Mouse (Mus musculus): ENCODE results near the gene Cd83. TPM values are rescaled to one million over a fixed set of nuclear protein-coding genes. Genes with fewer than 3 reads are reported as not detected.
A peak's percentile ranks its signal among the peaks of the same experiment; 100 is the strongest.

Gene Cd83
- total RNA-seq, 1 experiment, result 0.76 TPM

- no peak for DNase-seq (ENCODE audit: low read depth, low spot score)
- TF ChIP-seq ZC3H11A (IDR thresholded peaks at IDR 0.05; ENCODE audit: borderline replicate concordance, low read depth, low read length) (no peak), CHD2 (IDR thresholded peaks at IDR 0.05; ENCODE audit: low read depth, low read length) (no peak), MAFK (IDR thresholded peaks at IDR 0.05; ENCODE audit: insufficient read depth, low read depth, low read length) (no peak), HCFC1 (IDR thresholded peaks at IDR 0.05; ENCODE audit: borderline replicate concordance, insufficient read depth, low read length) (no peak), ZNF384 (IDR thresholded peaks at IDR 0.05; ENCODE audit: low read depth, low read length) (no peak)
- Histone ChIP-seq H3K4me3 (ENCODE audit: insufficient read depth in 1 of 2, low read depth in 1 of 2, low read length in 2 of 2, poor library complexity in 1 of 2, severe bottlenecking in 1 of 2) (no peak overlapping the region), H3K9ac (ENCODE audit: insufficient read depth, low read depth, low read length, poor library complexity, severe bottlenecking) (no peak overlapping the region), H3K9me3 (ENCODE audit: control insufficient read depth, insufficient read depth, low read depth, low read length) (no peaks in the 10 kb centered on the region), H3K4me1 (ENCODE audit: control insufficient read depth in 2 of 2, insufficient read depth in 2 of 2, low read length in 2 of 2, poor library complexity in 1 of 2) (no peaks in the 10 kb centered on the region), H3K27ac (ENCODE audit: insufficient read depth, low read depth, low read length, poor library complexity, severe bottlenecking) (no peak overlapping the region), H3K36me3 (ENCODE audit: control insufficient read depth, insufficient read depth, low read length, poor library complexity, severe bottlenecking) (no peaks in the 10 kb centered on the region)
- in situ Hi-C loops (cut with MboI; ENCODE audit: low sequenced_read_pairs in 2 of 2, unreplicated experiment in 2 of 2), result no loop called here
These were observed 46.5 kb downstream of the Cd83 start for GRCm38 (mm10) chr13:43830892-43831673.

GRCm38 (mm10) chr13:43832731-43833130 lies 48.2 kb downstream of the Cd83 start:
- no peak for DNase-seq (ENCODE audit: low read depth, low spot score)
- Histone ChIP-seq H3K9ac (ENCODE audit: insufficient read depth, low read depth, low read length, poor library complexity, severe bottlenecking) (no peak overlapping the region), H3K4me3 (ENCODE audit: insufficient read depth in 1 of 2, low read depth in 1 of 2, low read length in 2 of 2, poor library complexity in 1 of 2, severe bottlenecking in 1 of 2) (no peak overlapping the region), H3K4me1 (ENCODE audit: control insufficient read depth in 2 of 2, insufficient read depth in 2 of 2, low read length in 2 of 2, poor library complexity in 1 of 2) (no peaks in the 10 kb centered on the region), H3K36me3 (ENCODE audit: control insufficient read depth, insufficient read depth, low read length, poor library complexity, severe bottlenecking) (no peaks in the 10 kb centered on the region), H3K27ac (ENCODE audit: insufficient read depth, low read depth, low read length, poor library complexity, severe bottlenecking) (no peak overlapping the region), H3K9me3 (ENCODE audit: control insufficient read depth, insufficient read depth, low read depth, low read length) (no peaks in the 10 kb centered on the region)
- TF ChIP-seq ZC3H11A (IDR thresholded peaks at IDR 0.05; ENCODE audit: borderline replicate concordance, low read depth, low read length), result no peak
- no peak for TF ChIP-seq ZNF384 (IDR thresholded peaks at IDR 0.05; ENCODE audit: low read depth, low read length)
- TF ChIP-seq HCFC1 (IDR thresholded peaks at IDR 0.05; ENCODE audit: borderline replicate concordance, insufficient read depth, low read length), result no peak
- TF ChIP-seq CHD2 (IDR thresholded peaks at IDR 0.05; ENCODE audit: low read depth, low read length), result no peak
- no peak for TF ChIP-seq MAFK (IDR thresholded peaks at IDR 0.05; ENCODE audit: insufficient read depth, low read depth, low read length)
- in situ Hi-C loops (cut with MboI; ENCODE audit: low sequenced_read_pairs in 2 of 2, unreplicated experiment in 2 of 2), result no loop called here

GRCm38 (mm10) chr13:43836376-43836775 lies 51.8 kb downstream of the Cd83 start:
- DNase-seq (ENCODE audit: low read depth, low spot score), result no peak
- no peaks in the 10 kb centered on the region for H3K36me3 ChIP-seq (ENCODE audit: control insufficient read depth, insufficient read depth, low read length, poor library complexity, severe bottlenecking)
- TF ChIP-seq HCFC1 (IDR thresholded peaks at IDR 0.05; ENCODE audit: borderline replicate concordance, insufficient read depth, low read length) (no peak), CHD2 (IDR thresholded peaks at IDR 0.05; ENCODE audit: low read depth, low read length) (no peak), ZC3H11A (IDR thresholded peaks at IDR 0.05; ENCODE audit: borderline replicate concordance, low read depth, low read length) (no peak), ZNF384 (IDR thresholded peaks at IDR 0.05; ENCODE audit: low read depth, low read length) (no peak), MAFK (IDR thresholded peaks at IDR 0.05; ENCODE audit: insufficient read depth, low read depth, low read length) (no peak)
- no peaks in the 10 kb centered on the region for H3K9me3 ChIP-seq (ENCODE audit: control insufficient read depth, insufficient read depth, low read depth, low read length)
- in situ Hi-C loops (cut with MboI; ENCODE audit: low sequenced_read_pairs in 2 of 2, unreplicated experiment in 2 of 2), result no loop called here
- H3K4me1 ChIP-seq (ENCODE audit: control insufficient read depth in 2 of 2, insufficient read depth in 2 of 2, low read length in 2 of 2, poor library complexity in 1 of 2), result no peaks in the 10 kb centered on the region
- H3K4me3 ChIP-seq (ENCODE audit: insufficient read depth in 1 of 2, low read depth in 1 of 2, low read length in 2 of 2, poor library complexity in 1 of 2, severe bottlenecking in 1 of 2), result no peak overlapping the region
- no peak overlapping the region for H3K27ac ChIP-seq (ENCODE audit: insufficient read depth, low read depth, low read length, poor library complexity, severe bottlenecking)
- H3K9ac ChIP-seq (ENCODE audit: insufficient read depth, low read depth, low read length, poor library complexity, severe bottlenecking), result no peak overlapping the region

GRCm38 (mm10) chr13:43837812-43838211 lies 53.2 kb downstream of the Cd83 start:
- peak; percentile 33 for DNase-seq (ENCODE audit: low read depth, low spot score)
- TF ChIP-seq HCFC1 (IDR thresholded peaks at IDR 0.05; ENCODE audit: borderline replicate concordance, insufficient read depth, low read length), result no peak
- TF ChIP-seq ZC3H11A (IDR thresholded peaks at IDR 0.05; ENCODE audit: borderline replicate concordance, low read depth, low read length), result no peak
- no peak for TF ChIP-seq CHD2 (IDR thresholded peaks at IDR 0.05; ENCODE audit: low read depth, low read length)
- no peak for TF ChIP-seq MAFK (IDR thresholded peaks at IDR 0.05; ENCODE audit: insufficient read depth, low read depth, low read length)
- TF ChIP-seq ZNF384 (IDR thresholded peaks at IDR 0.05; ENCODE audit: low read depth, low read length), result no peak
- no peak overlapping the region for H3K9ac ChIP-seq (ENCODE audit: insufficient read depth, low read depth, low read length, poor library complexity, severe bottlenecking)
- no peak overlapping the region for H3K4me3 ChIP-seq (ENCODE audit: insufficient read depth in 1 of 2, low read depth in 1 of 2, low read length in 2 of 2, poor library complexity in 1 of 2, severe bottlenecking in 1 of 2)
- no peak overlapping the region for H3K27ac ChIP-seq (ENCODE audit: insufficient read depth, low read depth, low read length, poor library complexity, severe bottlenecking)
- H3K4me1 ChIP-seq (ENCODE audit: control insufficient read depth in 2 of 2, insufficient read depth in 2 of 2, low read length in 2 of 2, poor library complexity in 1 of 2), result no peaks in the 10 kb centered on the region
- no peaks in the 10 kb centered on the region for H3K9me3 ChIP-seq (ENCODE audit: control insufficient read depth, insufficient read depth, low read depth, low read length)
- in situ Hi-C loops (cut with MboI; ENCODE audit: low sequenced_read_pairs in 2 of 2, unreplicated experiment in 2 of 2), result no loop called here
- H3K36me3 ChIP-seq (ENCODE audit: control insufficient read depth, insufficient read depth, low read length, poor library complexity, severe bottlenecking), result no peaks in the 10 kb centered on the region

Measured in ES-E14 (cell line).